Mouse (Mus musculus): ENCODE measurements around the gene A430005L14Rik.
"Not testable (repeated sequence)": the region's sequence is repeated elsewhere in the genome, so short reads cannot be mapped to it uniquely, and the experiment has no call there.

Gene A430005L14Rik

DNA sequence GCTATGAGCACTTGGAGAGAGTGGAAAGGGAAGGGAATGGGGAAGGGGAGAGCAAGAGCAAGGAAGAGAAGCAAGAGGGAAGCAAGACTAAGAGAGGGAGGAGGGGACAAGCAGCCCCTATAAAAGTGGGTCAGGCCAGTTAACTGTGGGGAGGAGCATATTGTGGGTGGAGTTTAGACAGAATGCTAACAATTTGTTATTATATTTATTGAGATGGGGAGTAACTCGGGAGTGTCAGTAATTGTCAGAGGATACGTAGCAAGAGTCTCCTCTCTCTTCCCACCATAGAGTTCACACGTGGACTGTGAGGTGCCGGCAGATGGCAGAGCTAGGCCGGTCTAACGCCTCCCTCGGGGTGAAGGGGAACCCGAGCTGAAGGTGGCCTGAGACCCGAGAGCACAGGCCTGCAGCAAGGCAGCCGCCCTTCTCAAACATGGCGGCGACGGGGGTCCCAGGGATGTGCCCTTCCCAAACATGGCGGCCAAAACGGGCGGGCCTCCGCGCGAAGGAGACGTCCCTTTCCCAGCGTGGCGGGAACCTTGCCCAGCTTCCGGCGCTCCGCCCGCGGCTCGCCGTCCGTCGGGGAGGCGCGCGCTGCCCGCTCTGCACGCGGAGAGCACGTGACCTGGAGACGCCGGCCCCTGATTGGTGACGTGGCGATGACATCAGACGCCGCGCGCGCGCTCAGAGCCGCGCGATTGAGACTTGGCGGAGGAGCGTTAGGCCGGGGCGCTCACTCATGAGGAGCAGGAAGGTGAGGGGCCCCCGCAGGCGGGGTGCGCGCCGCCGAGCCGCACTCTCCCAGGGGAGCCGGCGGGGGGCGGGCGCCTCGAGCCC is at the start of gene A430005L14Rik:
Gene A430005L14Rik (plus strand): TSS at position 669 of the 837 bp plus-strand sequence.
- DNase-seq (ENCODE audit: inconsistent ontology term), result peak; percentile 98

DNA sequence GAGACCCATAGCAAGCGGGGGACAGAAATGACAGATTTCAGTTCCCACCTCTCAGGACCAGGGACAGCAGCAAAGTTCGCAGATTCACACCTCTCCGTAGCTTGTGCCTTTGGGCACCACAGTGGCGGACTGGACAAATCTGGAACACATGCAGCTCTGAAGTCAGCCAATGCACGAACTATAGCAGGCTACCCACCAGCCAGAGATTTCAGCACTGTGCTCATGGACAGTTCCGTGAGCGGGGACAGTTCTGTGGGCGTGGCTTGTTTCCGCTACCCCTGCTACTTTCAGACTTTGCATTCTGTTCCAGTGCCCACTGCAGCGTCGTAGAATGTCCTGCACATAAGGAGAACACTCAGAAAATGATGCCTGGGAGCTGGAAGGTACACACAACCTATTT is 49.5 kb upstream of the A430005L14Rik start:
- peak; percentile 26 for DNase-seq (ENCODE audit: inconsistent ontology term)

DNA sequence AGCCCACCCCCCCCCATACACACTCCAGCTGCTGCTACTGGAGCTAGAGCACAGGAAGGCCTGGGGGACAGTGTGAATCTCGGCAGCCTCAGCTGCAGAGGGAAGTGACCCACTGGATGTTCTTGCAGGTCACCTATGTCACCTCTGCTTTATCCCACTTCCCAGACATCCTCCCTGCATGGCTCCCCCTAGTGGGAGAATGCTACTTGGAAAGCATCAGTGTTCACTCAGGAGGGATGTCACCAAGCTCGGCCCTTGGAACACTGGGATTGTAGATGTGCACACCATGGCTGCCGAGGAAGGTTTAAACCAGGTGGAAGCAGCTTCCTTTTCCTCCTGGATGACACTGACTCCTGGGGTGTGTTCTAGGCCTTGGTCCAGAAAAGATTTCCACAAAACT is 43.4 kb upstream of the A430005L14Rik start:
- DNase-seq (ENCODE audit: inconsistent ontology term), result no peak

DNA sequence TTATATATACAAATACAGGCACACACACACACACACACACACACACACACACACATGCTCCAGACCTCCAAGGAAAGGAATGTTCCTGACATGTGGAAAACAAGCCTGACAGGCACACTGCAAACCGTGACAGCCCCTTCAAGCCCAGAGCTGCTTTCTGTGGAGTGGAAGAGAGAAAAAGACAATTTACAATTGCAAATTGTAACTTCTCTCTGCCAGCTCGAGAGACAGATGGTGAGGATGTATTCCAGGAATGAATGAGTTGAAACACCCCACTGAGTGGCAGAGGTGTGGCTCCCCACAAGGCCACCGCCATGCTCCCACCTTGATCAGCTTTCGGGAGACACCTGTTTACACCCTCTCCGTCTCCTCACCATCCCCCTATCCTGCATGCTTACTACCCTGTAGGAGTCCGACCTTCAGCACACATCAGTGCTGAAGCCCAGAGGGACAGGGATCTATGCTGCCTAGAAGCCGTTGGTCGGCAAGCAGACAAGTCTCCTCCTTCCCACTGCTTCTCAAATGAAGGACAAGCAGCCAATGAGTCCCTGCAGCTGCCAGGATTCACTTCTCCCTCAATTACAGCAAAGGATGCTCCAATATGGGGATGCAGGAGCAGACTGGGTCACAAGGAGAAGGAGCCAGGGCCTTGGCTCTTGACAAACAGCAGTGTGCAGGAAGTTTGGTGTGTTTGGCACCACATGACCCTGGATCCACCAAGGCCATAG is 39.1 kb upstream of the A430005L14Rik start:
- no peak for DNase-seq (ENCODE audit: inconsistent ontology term)

DNA sequence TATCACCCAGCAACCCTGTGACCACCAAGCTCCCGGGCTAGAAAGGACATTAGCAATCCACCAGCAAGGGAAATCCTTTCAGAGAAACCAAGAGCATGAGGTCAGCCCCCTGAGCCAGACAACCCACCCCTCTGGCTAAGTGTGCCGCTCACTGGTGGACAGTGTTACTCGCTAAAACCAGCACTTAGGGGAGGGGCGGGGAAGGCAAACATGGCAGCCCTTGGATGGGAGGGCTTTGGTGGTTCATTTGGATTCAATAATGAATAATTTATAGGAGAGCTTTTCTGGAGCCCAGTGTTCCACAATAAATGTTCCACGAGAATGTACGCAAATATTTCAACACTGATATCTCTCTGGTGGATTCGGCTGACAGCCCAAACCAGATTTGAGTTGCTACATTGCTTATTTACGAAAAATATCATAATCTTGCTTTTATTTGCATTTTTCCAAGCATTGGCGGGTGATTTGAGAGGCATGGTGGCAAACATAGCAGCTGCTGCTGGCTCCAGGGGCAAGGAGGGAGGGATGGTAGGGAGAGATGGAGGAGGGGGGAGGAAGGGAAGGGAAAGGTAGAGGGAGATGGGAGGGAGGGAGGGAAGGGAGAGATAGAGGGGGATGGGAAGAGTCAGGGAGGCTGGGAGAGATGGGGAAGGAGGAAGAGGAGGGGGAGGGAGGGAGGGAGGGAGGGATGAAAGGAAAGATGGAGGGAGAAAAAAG is 36.4 kb upstream of the A430005L14Rik start:
- DNase-seq (ENCODE audit: inconsistent ontology term), result no peak

DNA sequence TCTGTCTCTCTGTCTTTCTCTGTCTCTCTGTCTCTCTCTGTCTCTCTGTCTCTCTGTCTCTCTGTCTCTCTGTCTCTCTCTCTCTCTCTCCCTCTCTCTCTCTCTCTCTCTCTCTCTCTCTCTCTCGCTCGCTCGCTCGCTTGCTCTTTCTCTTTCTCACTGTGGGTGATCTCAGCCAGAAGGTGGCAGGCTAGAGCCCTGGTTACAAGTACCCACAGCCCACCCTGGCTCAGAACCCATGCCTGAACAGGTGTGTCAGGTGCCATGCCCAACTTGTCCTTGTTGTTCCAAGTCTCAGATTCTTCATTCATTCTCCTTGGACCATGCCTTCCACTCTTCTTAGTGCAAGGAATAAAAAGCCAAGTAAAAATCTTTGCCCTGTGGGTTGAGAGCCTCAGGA is 34.9 kb upstream of the A430005L14Rik start:
- DNase-seq (ENCODE audit: inconsistent ontology term), result not testable (repeated sequence)

DNA sequence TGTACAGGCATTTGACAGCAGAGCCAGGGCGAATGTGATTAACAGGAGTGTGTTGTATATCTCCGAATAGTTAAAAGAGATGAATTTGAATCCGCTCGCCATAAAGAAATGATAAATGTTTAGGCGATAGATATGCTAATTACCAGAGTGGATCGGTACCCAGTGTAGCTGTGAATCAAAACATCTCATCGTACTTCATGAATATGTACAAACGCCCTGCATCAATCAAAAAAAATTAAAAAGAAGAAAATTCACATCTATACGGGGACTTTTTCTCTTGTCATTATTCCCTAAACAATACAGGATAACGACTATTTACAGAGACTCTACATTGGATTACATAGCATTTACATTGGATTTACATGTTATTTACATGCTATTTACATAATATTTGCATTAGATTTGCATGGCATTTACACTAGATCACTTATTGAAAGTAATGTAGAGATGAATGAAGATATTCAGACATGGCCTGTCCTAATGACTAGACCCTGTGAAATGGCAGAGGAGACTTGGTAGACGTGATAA is 28.2 kb upstream of the A430005L14Rik start:
- DNase-seq (ENCODE audit: inconsistent ontology term), result no peak

DNA sequence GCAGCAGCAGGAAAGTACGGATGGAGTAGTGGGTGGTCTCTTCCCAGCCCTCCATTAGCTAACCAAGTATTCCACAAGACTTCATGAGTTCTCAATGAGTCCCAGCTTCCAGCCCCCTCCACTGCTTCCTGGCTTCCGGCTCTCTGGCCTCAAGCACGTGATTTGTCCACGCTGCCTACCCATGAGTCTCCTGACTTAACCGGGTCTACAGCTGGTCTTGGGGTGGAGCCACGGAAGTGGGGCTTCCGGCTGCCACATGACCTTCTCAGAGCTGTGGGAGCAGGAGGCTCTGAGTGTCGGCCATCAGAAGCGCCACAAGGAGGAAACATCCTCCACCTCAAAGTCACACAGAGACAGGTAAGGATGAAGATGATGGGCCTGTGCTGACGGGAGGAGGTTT is 27.6 kb upstream of the A430005L14Rik start:
- DNase-seq (ENCODE audit: inconsistent ontology term), result no peak

DNA sequence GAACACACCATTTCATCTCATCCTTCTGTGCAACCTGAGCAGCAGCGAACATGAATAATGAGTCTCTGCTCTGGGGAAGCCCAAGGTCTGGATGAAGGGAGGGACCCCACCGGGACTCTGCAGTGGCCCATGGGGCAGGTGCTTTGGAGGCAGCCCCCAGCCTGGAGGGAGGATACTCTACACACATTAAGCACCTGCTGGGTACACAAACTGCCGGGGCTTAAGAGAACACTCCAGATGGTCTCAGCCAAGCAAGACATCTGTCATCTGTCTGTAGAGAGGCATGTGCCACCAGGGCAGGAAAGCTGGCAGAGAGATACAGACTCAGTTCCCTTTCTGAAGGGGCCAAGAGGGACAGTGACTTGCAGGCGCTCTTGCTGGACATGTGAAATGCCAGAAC is 27.1 kb upstream of the A430005L14Rik start:
- no peak for DNase-seq (ENCODE audit: inconsistent ontology term)

DNA sequence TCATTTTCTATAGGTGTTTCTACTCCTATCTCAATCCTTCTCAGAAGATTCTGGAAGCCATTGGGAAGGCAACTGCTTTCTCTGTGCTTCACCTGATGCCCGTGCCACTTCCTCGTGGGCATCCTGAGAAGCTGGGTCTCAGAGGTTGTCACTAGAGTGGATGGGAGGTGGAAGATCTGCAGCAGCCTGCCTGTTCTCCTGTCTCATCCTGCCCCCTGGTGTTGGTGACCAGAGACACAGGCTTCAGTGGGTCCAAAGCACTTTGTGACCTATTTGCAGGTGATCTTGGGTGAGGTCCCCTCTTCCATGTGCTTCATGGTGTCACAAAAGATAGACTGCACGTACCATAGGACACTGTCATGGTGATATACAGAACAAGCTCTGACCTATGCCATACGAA is 13.8 kb upstream of the A430005L14Rik start:
- peak; percentile 14 for DNase-seq (ENCODE audit: inconsistent ontology term)

DNA sequence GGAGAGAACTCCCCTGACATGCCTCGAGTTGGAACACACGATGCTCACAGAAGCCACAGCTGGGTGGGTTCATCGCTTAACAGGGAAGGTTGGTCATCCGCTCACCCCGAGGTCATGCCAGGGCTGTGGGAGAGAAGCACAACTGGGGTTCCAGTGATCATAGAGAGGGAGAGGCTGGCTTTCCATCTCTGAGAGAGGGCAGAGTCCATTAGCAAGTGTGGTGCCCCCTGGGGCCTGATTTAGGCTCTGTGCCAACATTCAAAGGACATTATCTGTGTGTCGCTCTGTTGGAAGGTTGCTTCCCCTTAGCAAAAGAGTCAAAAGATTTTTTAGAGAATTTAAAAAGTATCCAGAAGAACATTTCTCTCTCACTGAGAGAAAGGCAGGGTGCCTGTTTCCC is 12.8 kb upstream of the A430005L14Rik start:
- no peak for DNase-seq (ENCODE audit: inconsistent ontology term)

DNA sequence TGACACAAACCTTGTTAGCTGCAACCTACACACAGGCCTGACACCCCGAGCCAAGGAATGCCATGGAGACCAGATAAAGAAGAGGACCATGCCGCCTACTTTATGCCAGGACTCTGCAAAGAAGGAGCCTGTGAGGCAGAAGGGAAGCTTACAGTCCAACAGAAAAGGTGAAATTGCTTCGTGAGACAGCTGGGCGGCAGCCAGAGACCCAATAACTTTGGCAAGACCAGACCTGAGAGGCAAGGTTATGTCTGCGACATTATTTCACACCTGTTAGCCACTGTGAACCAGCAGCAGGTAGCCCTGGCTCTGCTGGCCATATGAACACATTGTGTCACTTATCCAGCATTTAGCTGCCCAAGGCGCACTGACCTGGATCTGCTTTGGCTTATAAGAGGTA is 11.3 kb upstream of the A430005L14Rik start:
- no peak for DNase-seq (ENCODE audit: inconsistent ontology term)

DNA sequence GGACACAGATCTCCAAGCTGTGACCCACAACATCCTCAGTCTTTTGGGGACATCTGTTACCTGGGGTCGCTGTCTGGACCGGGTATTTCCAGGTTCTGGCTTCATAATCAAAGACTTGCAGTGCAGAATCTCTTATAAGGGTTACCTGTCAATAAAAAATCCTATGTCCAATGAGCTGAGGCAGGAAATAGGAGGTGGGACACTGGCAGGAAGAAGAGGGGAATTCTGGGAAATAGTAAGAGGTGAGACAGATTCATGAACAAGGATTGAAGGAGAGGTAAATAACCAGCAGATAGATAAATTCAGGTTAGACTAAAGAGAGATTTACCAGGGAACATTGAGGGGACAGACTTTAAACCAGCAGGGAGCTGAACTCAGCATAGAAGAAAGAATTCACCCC is 6.7 kb upstream of the A430005L14Rik start:
- DNase-seq (ENCODE audit: inconsistent ontology term), result no peak

DNA sequence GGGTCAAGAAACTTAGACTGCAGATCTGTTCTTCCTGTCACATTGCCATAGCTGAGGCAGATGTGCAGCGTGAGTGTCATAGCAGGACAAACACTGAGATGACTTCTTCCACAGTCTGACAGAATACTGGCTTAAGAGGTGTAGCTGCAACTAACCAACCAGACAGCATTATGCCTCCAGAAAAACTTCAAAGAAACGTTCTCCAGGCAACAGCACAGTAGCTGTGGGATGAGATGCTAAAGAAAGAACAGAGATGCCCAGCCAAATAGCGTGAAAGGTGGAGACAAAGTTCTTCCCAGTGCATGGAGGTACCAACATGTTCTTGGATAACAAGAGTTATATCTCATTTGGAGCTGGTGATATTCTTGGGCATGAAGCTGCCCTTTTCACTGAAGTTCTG is 5.9 kb upstream of the A430005L14Rik start:
- DNase-seq (ENCODE audit: inconsistent ontology term), result no peak

DNA sequence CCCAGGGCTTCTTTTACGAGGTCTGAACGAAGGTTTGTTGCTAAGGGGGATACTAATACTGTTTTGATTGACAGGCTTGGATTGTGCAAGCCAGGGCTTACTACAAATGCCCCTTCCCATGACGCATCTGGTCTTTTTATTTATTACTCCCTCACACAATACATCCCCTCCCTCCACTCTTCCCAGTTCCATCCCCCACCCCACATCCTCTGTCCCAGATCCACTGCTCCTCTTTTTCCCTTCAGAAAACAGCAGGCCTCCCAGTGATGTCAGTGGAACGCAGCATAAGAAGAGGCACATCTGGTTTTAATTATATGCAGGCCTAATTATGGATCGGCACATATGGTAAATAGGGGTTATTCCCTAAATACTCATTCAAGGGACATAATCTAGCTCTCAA is 5.3 kb upstream of the A430005L14Rik start:
- no peak for DNase-seq (ENCODE audit: inconsistent ontology term)

DNA sequence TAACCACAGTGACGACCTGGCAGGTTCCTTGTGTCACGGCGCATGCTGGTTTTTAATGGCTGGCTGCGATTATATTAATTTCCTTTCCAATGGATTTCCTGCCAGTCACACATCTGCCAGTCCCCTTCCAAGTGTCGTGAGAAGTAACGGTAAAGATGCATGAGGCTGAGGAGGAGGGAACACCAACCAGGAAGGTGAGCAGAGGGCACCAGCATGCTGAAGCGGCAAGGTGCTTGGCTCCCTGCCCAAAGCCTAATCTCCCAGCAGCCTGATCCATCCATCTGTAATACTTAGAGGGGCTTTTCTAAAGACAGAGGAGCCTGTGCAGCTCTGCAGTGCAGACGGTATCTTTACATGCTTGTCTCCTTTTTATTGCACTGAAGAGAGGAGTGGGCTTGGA is 1.4 kb upstream of the A430005L14Rik start:
- DNase-seq (ENCODE audit: inconsistent ontology term), result no peak

DNA sequence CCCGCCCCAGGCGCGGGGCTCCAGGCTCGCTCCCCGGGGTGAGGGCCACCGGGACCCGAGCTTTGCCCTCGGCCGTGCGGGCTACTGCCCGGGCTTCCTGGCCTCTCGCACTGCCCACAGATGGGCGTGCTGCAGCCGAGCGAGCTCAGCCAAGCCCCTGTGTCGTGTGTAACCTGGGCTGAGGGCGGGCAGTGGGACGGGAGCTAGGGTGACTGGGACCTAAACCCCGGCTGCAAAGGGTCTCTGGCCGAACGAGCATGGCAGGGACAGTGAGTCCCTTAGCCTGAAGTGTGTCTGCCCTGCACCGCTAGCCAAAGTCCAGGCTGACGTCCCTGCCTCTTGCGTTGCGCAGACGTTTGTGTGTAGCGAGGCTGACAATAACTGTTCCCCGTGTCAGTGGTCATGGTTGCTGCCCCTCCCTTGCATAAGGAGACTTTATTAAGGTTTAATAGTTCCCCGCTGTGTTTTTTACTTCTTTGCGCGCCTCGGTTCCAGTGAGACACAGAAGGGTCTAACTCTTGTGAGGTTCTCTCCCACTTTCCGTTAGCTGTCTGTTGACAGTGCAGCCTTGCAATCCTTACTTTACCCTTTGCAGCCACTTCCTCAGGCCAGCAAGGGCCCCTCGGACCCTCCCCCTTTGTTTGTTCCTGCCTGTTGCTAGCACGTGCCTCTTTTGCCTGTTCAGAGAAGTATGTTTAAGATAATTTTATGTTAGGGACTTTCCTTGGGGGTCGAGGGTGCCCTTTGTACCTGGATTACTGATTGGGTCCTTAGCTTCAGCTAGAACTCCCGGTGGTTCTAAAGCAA is 610 bp downstream of the A430005L14Rik start:
- no peak for DNase-seq (ENCODE audit: inconsistent ontology term)

DNA sequence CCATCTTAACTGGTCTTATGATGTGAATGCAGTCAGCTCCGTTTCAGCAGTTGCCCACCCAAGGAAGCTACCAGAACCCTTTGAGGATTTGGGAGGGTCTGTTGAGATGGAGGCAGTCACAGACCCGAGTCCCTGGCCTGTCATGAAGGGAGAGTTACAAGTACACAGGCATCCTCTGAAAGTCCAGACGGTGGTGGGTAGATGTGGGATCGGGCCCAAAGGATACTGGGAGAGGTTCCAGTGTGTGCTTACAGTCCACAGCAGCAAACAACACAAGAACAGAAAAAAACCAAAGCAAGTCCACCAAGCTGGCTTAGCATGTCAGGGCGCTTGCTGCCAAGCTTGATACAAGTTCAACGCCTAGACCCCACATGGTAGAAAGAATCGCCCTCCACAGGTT is 5.6 kb downstream of the A430005L14Rik start:
- DNase-seq (ENCODE audit: inconsistent ontology term), result no peak

DNA sequence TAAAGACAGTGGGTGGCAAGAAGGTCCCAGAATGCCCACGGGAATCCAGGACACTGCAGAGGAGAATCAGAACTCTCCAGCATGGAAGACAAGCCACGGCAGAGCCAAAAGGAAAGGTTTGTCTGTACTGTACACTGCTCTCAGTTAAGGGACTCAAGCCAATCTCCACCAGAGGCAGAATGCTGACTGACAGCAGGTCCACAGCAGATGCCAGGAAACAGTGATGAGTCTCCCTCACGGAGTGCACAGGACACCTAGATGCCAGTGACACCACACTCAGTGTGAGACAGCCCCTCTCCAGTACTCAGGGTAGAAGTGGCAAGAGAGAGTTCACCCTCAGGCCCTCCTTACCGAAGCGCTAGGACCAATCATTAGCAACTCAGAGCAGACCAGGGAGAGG is 9.6 kb downstream of the A430005L14Rik start:
- DNase-seq (ENCODE audit: inconsistent ontology term), result no peak

DNA sequence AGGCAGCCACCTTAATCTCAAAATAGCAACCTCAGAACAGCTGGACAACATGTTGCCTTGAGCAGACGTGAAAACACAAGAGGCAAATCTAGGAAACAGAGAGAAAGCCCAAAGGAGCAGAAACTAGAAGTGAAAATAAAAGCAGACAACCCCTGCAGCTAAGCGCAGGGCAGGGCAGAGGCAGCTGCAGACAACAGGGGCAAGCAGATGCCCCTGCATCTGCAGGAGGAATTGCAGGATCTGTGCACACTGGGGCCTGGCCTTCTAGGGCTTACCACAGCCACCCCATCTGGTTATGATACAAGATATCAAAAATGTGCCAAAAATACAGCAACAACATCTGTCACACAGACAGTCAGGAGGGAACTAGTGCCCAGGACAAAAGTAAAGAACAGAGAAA is 10.5 kb downstream of the A430005L14Rik start:
- DNase-seq (ENCODE audit: inconsistent ontology term), result no peak

DNA sequence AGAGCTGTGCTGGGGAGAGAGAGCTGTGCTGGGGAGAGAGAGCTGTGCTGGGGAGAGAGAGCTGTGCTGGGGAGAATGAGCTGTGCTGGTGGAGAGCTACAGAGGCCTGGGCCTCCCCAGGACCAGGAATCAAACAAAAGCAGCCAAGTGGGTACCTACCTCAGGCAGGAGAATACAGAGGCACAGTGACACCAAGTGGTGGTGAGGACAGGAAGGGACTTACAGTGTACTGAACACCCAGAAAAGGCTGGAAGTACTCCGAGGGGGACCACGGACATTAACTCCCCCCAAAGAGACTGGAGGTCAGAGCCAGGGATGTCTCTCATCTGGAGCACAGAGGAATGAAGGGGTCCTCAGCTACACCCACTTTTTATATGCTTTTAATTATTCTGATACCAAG is 11.0 kb downstream of the A430005L14Rik start:
- no peak for DNase-seq (ENCODE audit: inconsistent ontology term)

Data from Muller cell, postnatal 12 days (primary cell).